Mouse (Mus musculus): ENCODE data around the gene Dip2c. TPM values are rescaled to one million over a fixed set of nuclear protein-coding genes. Genes with fewer than 3 reads are reported as not detected.

Gene Dip2c
- polyA plus RNA-seq (2015; fragmentation: Nextera tagmentation; extraction: Ambion mirVana): 10.5 and 11.8 TPM in 2 replicates

GRCm38 (mm10) chr13:9276322-9276855 lies at the start of gene Dip2c:
Dip2c (plus strand) TSS chr13:9276528.
- ATAC-seq (ENCODE audit: low read depth): peak; percentile 94
- no peaks in the 10 kb centered on the region for H3K9me3 ChIP-seq
- no peaks in the 10 kb centered on the region for H3K36me3 ChIP-seq

DNA sequence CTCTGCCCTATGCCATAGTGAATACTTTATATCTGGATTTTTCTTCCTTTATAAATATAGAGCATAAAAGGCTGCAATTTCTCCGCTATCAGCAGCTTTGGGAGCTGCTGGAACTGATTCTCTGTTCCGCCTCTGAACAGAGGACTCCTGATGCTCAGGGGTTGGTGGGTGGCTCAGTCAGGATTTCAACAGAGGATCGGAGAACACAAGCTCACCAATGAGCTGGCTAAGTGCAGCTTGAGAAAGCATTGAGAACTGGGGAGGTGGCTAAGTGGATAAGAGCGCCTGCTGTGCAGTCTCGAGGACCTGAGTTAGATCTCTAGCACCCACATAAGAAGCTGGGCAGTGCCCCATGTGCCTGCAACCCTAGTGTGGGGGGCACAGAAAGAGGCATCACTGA lies 49.2 kb upstream of the Dip2c start:
- Histone ChIP-seq H3K27ac (replicated peaks) (no peak overlapping the region), H3K9ac (no peak overlapping the region), H3K4me2 (no peak overlapping the region), H3K4me1 (replicated peaks) (no peaks in the 10 kb centered on the region), H3K27me3 (no peaks in the 10 kb centered on the region), H3K36me3 (no peaks in the 10 kb centered on the region), H3K9me3 (no peaks in the 10 kb centered on the region), H3K4me3 (no peak overlapping the region)
- no peak for ATAC-seq (ENCODE audit: low read depth)
- 86% methylated on average over 5 of the region's 5 CpGs for WGBS

More at GRCm38 (mm10) chr13:9276322-9276855, at the start of gene Dip2c:
- Histone ChIP-seq H3K4me2 (peak within 1 kb of the TSS; percentile 67), H3K4me3 (peak within 1 kb of the TSS; percentile 91), H3K27ac (replicated peaks) (peak within 1 kb of the TSS; percentile 99), H3K4me1 (replicated peaks) (peaks cover 33% of the 10 kb centered on the region), H3K27me3 (no peaks in the 10 kb centered on the region), H3K9ac (peak within 1 kb of the TSS; percentile 98)
- 0% methylated on average over 55 of the region's 67 CpGs for WGBS

DNA sequence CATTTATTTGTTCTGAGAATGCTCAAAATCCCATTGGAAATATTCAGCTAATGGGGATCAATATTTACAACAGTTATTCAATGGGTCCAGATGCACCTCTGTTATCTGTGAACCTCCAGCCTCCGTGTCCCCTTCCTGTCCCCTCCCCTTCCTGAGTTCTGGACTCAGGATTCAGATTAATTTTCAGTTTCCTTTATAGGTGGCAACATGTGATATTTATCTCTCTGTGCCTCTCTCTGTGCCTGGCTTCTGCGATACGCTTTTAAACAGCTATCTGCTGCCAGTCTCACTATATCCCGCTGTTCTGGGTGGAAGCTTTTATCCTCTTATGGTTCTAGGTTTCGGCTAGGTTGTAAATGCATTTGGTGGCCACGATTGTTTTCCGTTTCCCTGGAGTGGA lies 38.8 kb upstream of the Dip2c start:
- no peak overlapping the region for H3K27ac ChIP-seq (replicated peaks)
- no peaks in the 10 kb centered on the region for H3K9me3 ChIP-seq
- 76% methylated on average over 7 of the region's 7 CpGs for WGBS
- H3K4me2 ChIP-seq: no peak overlapping the region
- no peak for ATAC-seq (ENCODE audit: low read depth)
- no peaks in the 10 kb centered on the region for H3K27me3 ChIP-seq
- H3K36me3 ChIP-seq: no peaks in the 10 kb centered on the region
- no peaks in the 10 kb centered on the region for H3K4me1 ChIP-seq (replicated peaks)
- no peak overlapping the region for H3K4me3 ChIP-seq
- no peak overlapping the region for H3K9ac ChIP-seq

GRCm38 (mm10) chr13:9239127-9239526 lies 37.2 kb upstream of the Dip2c start:
- WGBS: 89% methylated on average over 5 of the region's 5 CpGs
- no peak overlapping the region for H3K9ac ChIP-seq

DNA sequence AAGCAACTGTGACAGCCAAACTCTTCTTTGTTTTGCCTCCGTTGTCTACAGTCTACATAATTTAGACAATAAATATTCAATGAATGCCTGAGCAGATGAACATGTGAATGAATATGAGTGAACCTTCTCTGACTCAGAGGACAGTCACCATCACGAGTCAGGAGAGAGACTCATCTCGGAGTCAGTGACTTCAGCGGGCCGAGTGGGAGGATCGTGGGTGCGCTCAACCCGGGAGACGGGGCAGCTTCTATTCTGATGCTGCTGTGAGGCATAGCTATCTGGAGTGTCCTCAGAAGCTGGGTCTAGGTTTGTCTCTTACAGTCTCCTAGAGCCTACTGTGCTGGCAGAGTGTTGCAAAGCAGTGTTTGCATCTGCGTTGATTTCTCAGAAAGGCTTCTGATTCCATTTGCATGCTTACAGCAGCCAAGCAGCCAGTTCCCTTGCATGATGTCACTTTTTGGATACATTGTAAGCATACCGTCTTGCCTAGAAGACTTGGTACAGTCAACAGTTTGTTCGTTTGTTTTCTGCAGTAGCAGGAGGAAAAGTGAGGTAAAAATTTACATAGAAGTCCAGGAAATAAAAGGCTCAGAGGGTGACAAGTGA lies 36.6 kb upstream of the Dip2c start:
- no peak overlapping the region for H3K27ac ChIP-seq (replicated peaks)
- 90% methylated on average over 12 of the region's 12 CpGs for WGBS
- H3K4me2 ChIP-seq: no peak overlapping the region
- H3K36me3 ChIP-seq: no peaks in the 10 kb centered on the region
- no peaks in the 10 kb centered on the region for H3K9me3 ChIP-seq
- no peaks in the 10 kb centered on the region for H3K4me1 ChIP-seq (replicated peaks)
- no peak overlapping the region for H3K9ac ChIP-seq
- no peak for ATAC-seq (ENCODE audit: low read depth)
- no peak overlapping the region for H3K4me3 ChIP-seq
- no peaks in the 10 kb centered on the region for H3K27me3 ChIP-seq

More at GRCm38 (mm10) chr13:9239127-9239526, 37.2 kb upstream of the Dip2c start:
- no peak overlapping the region for H3K4me2 ChIP-seq
- no peaks in the 10 kb centered on the region for H3K4me1 ChIP-seq (replicated peaks)
- no peaks in the 10 kb centered on the region for H3K9me3 ChIP-seq
- ATAC-seq (ENCODE audit: low read depth): no peak
- H3K36me3 ChIP-seq: no peaks in the 10 kb centered on the region
- H3K27ac ChIP-seq (replicated peaks): no peak overlapping the region
- H3K4me3 ChIP-seq: no peak overlapping the region
- H3K27me3 ChIP-seq: no peaks in the 10 kb centered on the region

GRCm38 (mm10) chr13:9261748-9262147 lies 14.6 kb upstream of the Dip2c start:
- Histone ChIP-seq H3K4me2 (no peak overlapping the region), H3K9me3 (no peaks in the 10 kb centered on the region), H3K36me3 (no peaks in the 10 kb centered on the region), H3K27ac (replicated peaks) (no peak overlapping the region), H3K9ac (no peak overlapping the region), H3K4me3 (no peak overlapping the region), H3K4me1 (replicated peaks) (no peaks in the 10 kb centered on the region), H3K27me3 (no peaks in the 10 kb centered on the region)
- 82% methylated on average over 4 of the region's 4 CpGs for WGBS
- no peak for ATAC-seq (ENCODE audit: low read depth)

- 99% methylated on average over 5 of the region's 5 CpGs for WGBS
- ATAC-seq (ENCODE audit: low read depth): no peak
- Histone ChIP-seq H3K4me2 (no peak overlapping the region), H3K4me3 (no peak overlapping the region), H3K4me1 (replicated peaks) (no peaks in the 10 kb centered on the region), H3K9me3 (no peaks in the 10 kb centered on the region), H3K36me3 (no peaks in the 10 kb centered on the region), H3K27me3 (no peaks in the 10 kb centered on the region), H3K27ac (replicated peaks) (no peak overlapping the region), H3K9ac (no peak overlapping the region)
These were observed 10.8 kb upstream of the Dip2c start for GRCm38 (mm10) chr13:9265516-9265915.

DNA sequence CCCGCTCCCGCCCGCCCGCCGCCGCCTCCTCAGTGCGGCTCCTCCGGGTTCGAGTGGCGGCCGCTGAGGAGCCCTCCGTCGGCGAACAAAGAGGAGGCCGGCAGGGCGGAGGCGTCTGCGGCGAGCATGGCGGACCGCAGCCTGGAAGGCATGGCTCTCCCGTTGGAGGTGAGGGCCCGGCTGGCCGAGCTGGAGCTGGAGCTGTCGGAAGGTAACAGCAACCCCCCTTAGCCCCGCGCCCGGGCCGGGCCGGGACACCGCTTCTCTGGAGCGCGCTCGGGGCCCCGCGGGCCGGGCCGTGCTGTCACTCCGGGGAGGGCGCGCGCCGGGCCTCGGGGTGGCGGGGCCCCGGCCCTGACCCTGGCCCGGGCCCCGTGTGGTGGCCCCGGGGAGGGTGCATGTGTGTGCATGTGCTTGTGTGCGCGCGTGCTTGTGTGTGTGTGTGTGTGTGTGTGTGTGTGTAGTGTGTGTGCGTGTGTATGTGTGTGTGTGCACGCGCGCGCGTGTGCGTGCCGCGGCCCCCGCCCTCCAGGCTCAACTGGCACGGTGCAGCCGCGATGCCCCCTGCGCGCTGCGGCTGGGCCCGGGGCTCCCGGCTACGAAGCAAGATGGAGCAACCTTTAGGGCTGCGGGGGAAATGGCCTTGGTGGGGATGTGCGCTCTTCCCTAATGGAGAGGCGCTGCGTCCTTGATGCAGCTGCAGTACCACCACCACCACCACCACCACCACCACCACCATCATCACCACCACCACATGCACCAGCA lies 710 bp downstream of the Dip2c start:
- Histone ChIP-seq H3K9ac (peak overlapping the region; percentile 98), H3K9me3 (no peaks in the 10 kb centered on the region), H3K4me2 (peak overlapping the region; percentile 67), H3K27ac (replicated peaks) (peak overlapping the region; percentile 99), H3K4me3 (peak overlapping the region; percentile 91), H3K4me1 (replicated peaks) (peaks cover 39% of the 10 kb centered on the region), H3K36me3 (no peaks in the 10 kb centered on the region), H3K27me3 (no peaks in the 10 kb centered on the region)
- under 1% methylated on average over 70 of the region's 75 CpGs for WGBS
- peak; percentile 85 for ATAC-seq (ENCODE audit: low read depth)

- Histone ChIP-seq H3K27me3 (no peaks in the 10 kb centered on the region), H3K4me3 (peak overlapping the region; percentile 91), H3K9ac (peak overlapping the region; percentile 98), H3K36me3 (no peaks in the 10 kb centered on the region), H3K27ac (replicated peaks) (peak overlapping the region; percentile 99), H3K4me1 (replicated peaks) (peaks cover 39% of the 10 kb centered on the region), H3K4me2 (peak overlapping the region; percentile 67), H3K9me3 (no peaks in the 10 kb centered on the region)
- ATAC-seq (ENCODE audit: low read depth): no peak
- 0% methylated on average over 15 of the region's 15 CpGs for WGBS
These were observed 1.3 kb downstream of the Dip2c start for GRCm38 (mm10) chr13:9277621-9277960.

DNA sequence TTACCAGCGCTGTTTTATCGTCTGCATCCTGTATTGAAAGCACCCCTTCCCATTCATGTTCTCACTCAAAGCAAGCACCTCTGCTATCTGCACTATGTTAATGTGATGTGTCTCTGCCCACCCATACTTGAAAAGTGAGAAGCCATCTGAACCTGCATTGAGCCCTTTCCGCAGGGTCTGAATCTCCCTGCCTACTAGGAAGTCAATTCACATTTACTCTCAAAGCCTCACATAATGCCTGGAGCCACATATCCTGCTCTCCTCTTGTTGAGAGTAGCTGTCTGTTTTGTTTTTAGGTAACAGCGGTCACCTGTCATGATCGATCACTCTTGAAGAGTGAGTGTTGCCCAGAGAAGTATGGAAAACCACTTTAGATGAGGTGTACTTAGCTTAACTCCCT lies 2.3 kb downstream of the Dip2c start:
- H3K4me1 ChIP-seq (replicated peaks): peaks cover 45% of the 10 kb centered on the region
- H3K36me3 ChIP-seq: no peaks in the 10 kb centered on the region
- no peaks in the 10 kb centered on the region for H3K9me3 ChIP-seq
- peak overlapping the region; percentile 91 for H3K4me3 ChIP-seq
- no peak overlapping the region for H3K27ac ChIP-seq (replicated peaks)
- no peaks in the 10 kb centered on the region for H3K27me3 ChIP-seq
- 90% methylated on average over 5 of the region's 5 CpGs for WGBS
- no peak for ATAC-seq (ENCODE audit: low read depth)
- peak overlapping the region; percentile 98; the same call in 1 of the 2 replicates for H3K9ac ChIP-seq
- H3K4me2 ChIP-seq: peak overlapping the region; percentile 67

DNA sequence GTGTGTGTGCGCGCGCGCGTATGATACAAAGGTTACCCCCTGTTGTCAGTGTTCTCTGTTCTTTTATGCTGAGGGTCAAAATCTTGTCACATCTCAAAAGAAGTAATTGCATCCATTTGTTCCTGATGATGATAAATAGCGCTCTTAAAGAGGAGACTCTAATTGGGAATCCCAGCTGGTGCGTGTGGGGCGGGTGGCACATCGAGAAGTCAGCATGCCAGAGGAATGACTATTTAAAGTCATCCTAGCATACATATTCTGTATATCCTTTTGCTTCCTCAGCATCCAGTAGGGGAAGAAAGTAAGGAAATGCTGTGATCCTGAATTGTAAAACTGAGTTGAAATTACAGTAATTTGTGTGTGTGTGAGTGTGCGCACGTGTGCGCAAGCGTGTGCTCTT lies 6.7 kb downstream of the Dip2c start:
- peaks cover 42% of the 10 kb centered on the region for H3K4me1 ChIP-seq (replicated peaks)
- H3K9me3 ChIP-seq: no peaks in the 10 kb centered on the region
- no peak overlapping the region for H3K27ac ChIP-seq (replicated peaks)
- H3K9ac ChIP-seq: no peak overlapping the region
- peak overlapping the region; percentile 25; the same call in 1 of the 2 replicates for H3K4me2 ChIP-seq
- ATAC-seq (ENCODE audit: low read depth): no peak
- H3K36me3 ChIP-seq: no peaks in the 10 kb centered on the region
- no peaks in the 10 kb centered on the region for H3K27me3 ChIP-seq
- no peak overlapping the region for H3K4me3 ChIP-seq
- 37% methylated on average over 13 of the region's 13 CpGs for WGBS

DNA sequence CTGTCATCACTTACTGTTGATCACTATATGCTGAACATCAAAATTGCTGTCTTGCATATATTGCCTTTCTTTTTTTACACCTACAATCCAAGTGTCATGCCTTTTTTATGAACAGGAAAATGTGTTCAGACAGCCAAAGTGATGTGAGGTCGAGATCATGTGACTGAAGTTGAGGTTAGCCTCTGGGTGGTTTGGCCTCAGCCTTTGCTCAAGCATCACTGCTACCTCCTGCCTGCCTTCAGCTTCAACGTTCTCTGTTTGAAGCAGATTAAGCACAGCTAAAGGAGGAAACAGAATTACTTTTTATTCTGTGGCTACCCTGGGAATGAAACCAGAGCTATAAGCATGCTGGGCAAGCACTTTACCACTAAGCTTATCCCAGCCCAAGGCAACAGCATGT lies 13.6 kb downstream of the Dip2c start:
- 0 out of 2 replicates have a peak, but pooled peaks cover 6% of the 10 kb centered on the region for H3K4me1 ChIP-seq (replicated peaks)
- no peak overlapping the region for H3K9ac ChIP-seq
- H3K27me3 ChIP-seq: no peaks in the 10 kb centered on the region
- ATAC-seq (ENCODE audit: low read depth): no peak
- WGBS: 61% methylated on average over 2 of the region's 2 CpGs
- no peak overlapping the region for H3K4me3 ChIP-seq
- no peaks in the 10 kb centered on the region for H3K9me3 ChIP-seq
- no peaks in the 10 kb centered on the region for H3K36me3 ChIP-seq
- H3K27ac ChIP-seq (replicated peaks): no peak overlapping the region
- no peak overlapping the region for H3K4me2 ChIP-seq

Data from neural tube, embryonic 13.5 days (tissue).